Mouse (Mus musculus): ENCODE data around the gene Zfp638.

Zfp638 gene

GRCm38 (mm10) chr6:83890281-83891015 lies 23.5 kb downstream of the Zfp638 start:
- in situ Hi-C loops (cut with MboI, MseI): no loop called here

- in situ Hi-C loops (cut with MboI, MseI): no loop called here
These were observed 24.3 kb downstream of the Zfp638 start for GRCm38 (mm10) chr6:83891251-83891650.

GRCm38 (mm10) chr6:83891687-83892086 lies 24.8 kb downstream of the Zfp638 start:
- in situ Hi-C loops (cut with MboI, MseI): no loop called here

GRCm38 (mm10) chr6:83893086-83893485 lies 26.2 kb downstream of the Zfp638 start:
- in situ Hi-C loops (cut with MboI, MseI): no loop called here

GRCm38 (mm10) chr6:83893584-83893983 lies 26.7 kb downstream of the Zfp638 start:
- in situ Hi-C loops (cut with MboI, MseI): no loop called here

GRCm38 (mm10) chr6:83899142-83899541 lies 32.2 kb downstream of the Zfp638 start:
- in situ Hi-C loops (cut with MboI, MseI): no loop called here

- in situ Hi-C loops (cut with MboI, MseI): no loop called here
These were observed 38.4 kb downstream of the Zfp638 start for GRCm38 (mm10) chr6:83905276-83905675.

- in situ Hi-C loops (cut with MboI, MseI): no loop called here
These were observed 39.8 kb downstream of the Zfp638 start for GRCm38 (mm10) chr6:83906659-83907058.

GRCm38 (mm10) chr6:83908386-83908785 lies 41.5 kb downstream of the Zfp638 start:
- in situ Hi-C loops (cut with MboI, MseI): no loop called here

- in situ Hi-C loops (cut with MboI, MseI): loop anchor here (5.0 kb wide), 1 partner anchor 36 kb away; no protein-coding TSS in a partner anchor
These were observed 46.8 kb downstream of the Zfp638 start for GRCm38 (mm10) chr6:83913710-83914109.

- in situ Hi-C loops (cut with MboI, MseI): loop anchor here (5.0 kb wide), 1 partner anchor 37 kb away; no protein-coding TSS in a partner anchor
These were observed 47.3 kb downstream of the Zfp638 start for GRCm38 (mm10) chr6:83914183-83914719.

- in situ Hi-C loops (cut with MboI, MseI): loop anchor here (5.0 kb wide), 1 partner anchor 37 kb away; no protein-coding TSS in a partner anchor
These were observed 47.9 kb downstream of the Zfp638 start for GRCm38 (mm10) chr6:83914720-83915271.

GRCm38 (mm10) chr6:83927418-83927817 lies 60.5 kb downstream of the Zfp638 start:
- in situ Hi-C loops (cut with MboI, MseI): no loop called here

GRCm38 (mm10) chr6:83928225-83928624 lies 61.3 kb downstream of the Zfp638 start:
- in situ Hi-C loops (cut with MboI, MseI): no loop called here

GRCm38 (mm10) chr6:83939492-83939891 lies 72.6 kb downstream of the Zfp638 start:
- in situ Hi-C loops (cut with MboI, MseI): no loop called here

GRCm38 (mm10) chr6:83942806-83943205 lies 75.9 kb downstream of the Zfp638 start:
- in situ Hi-C loops (cut with MboI, MseI): no loop called here

- in situ Hi-C loops (cut with MboI, MseI): no loop called here
These were observed 86.7 kb downstream of the Zfp638 start for GRCm38 (mm10) chr6:83953603-83954002.

- in situ Hi-C loops (cut with MboI, MseI): no loop called here
These were observed 120.7 kb downstream of the Zfp638 start for GRCm38 (mm10) chr6:83987642-83988041.

GRCm38 (mm10) chr6:84002716-84003115 lies 135.8 kb downstream of the Zfp638 start:
- in situ Hi-C loops (cut with MboI, MseI): no loop called here

GRCm38 (mm10) chr6:84004295-84004694 lies 137.4 kb downstream of the Zfp638 start:
- in situ Hi-C loops (cut with MboI, MseI): no loop called here

GRCm38 (mm10) chr6:84008363-84009171 lies 141.7 kb downstream of the Zfp638 start, which contains the start of gene Dysf:
Dysf (plus strand) TSS chr6:84008590.
- in situ Hi-C loops (cut with MboI, MseI): loop anchor here (5.0 kb wide), 1 partner anchor 49 kb away; no protein-coding TSS in a partner anchor
